Mouse (Mus musculus) spleen, adult 18-20 months (tissue): ENCODE measurements at regions not wholly inside any gene's neighbourhood (a gene's known extent, or its start where the extent isn't known, plus 50 kb on each side); places are given as distances from the start of the nearest gene placed in this dataset.

Experiments
- DNase-seq, 2 experiments: peaks; one replicate each; pipeline ENCODE4 v3.0.0; 2022; ENCODE audit warnings: mixed read lengths in 2 of 2

- peak; percentile 14 to 21 for DNase-seq
Measured at GRCm38 (mm10) chr3:148762541-148763225, 227.7 kb downstream of the Adgrl2 start.

GRCm38 (mm10) chr3:148761586-148761985 is 228.8 kb downstream of the Adgrl2 start:
- no peak for DNase-seq

GRCm38 (mm10) chr3:148759500-148759899 is 230.9 kb downstream of the Adgrl2 start:
- DNase-seq, result no peak

GRCm38 (mm10) chr3:148746234-148746633 is 244.1 kb downstream of the Adgrl2 start:
- DNase-seq, result no peak

- DNase-seq, result no peak
Measured at GRCm38 (mm10) chr3:148744651-148745050, 245.7 kb downstream of the Adgrl2 start.

GRCm38 (mm10) chr3:148734194-148734749 is 256.1 kb downstream of the Adgrl2 start:
- no peak for DNase-seq

- no peak for DNase-seq
Measured at GRCm38 (mm10) chr3:148733227-148733854, 257.0 kb downstream of the Adgrl2 start.

- DNase-seq, result no peak
Measured at GRCm38 (mm10) chr3:148731436-148731835, 258.9 kb downstream of the Adgrl2 start.

- DNase-seq, result peak; percentile 38 to 54
Measured at GRCm38 (mm10) chr3:148729242-148729680, 261.1 kb downstream of the Adgrl2 start.

GRCm38 (mm10) chr3:148728513-148729241 is 261.7 kb downstream of the Adgrl2 start:
- no peak for DNase-seq

GRCm38 (mm10) chr3:148726596-148727331 is 263.6 kb downstream of the Adgrl2 start:
- no peak for DNase-seq

GRCm38 (mm10) chr3:148696555-148696954 is 293.8 kb downstream of the Adgrl2 start:
- peak; percentile 15 to 33 for DNase-seq

GRCm38 (mm10) chr3:148695453-148695852 is 294.9 kb downstream of the Adgrl2 start:
- peak in 1 of 2 experiments; percentile 16 for DNase-seq

GRCm38 (mm10) chr3:148683181-148683580 is 307.2 kb downstream of the Adgrl2 start:
- DNase-seq, result no peak

GRCm38 (mm10) chr3:148682445-148682994 is 307.8 kb downstream of the Adgrl2 start:
- DNase-seq, result no peak

- no peak for DNase-seq
Measured at GRCm38 (mm10) chr3:148681186-148681585, 309.2 kb downstream of the Adgrl2 start.

- DNase-seq, result no peak
Measured at GRCm38 (mm10) chr3:148680737-148681136, 309.6 kb downstream of the Adgrl2 start.

- no peak for DNase-seq
Measured at GRCm38 (mm10) chr3:148680086-148680485, 310.3 kb downstream of the Adgrl2 start.

- no peak for DNase-seq
Measured at GRCm38 (mm10) chr3:148679121-148679520, 311.2 kb downstream of the Adgrl2 start.

- no peak for DNase-seq
Measured at GRCm38 (mm10) chr3:148676025-148676424, 314.3 kb downstream of the Adgrl2 start.

- no peak for DNase-seq
Measured at GRCm38 (mm10) chr3:148662888-148663477, 327.4 kb downstream of the Adgrl2 start.

GRCm38 (mm10) chr3:148659024-148659423 is 331.3 kb downstream of the Adgrl2 start:
- no peak for DNase-seq
